Mouse (Mus musculus): ENCODE data around the gene Dimt1. TPM values are rescaled to one million over a fixed set of nuclear protein-coding genes. Genes with fewer than 3 reads are reported as not detected.
"Not testable (repeated sequence)": the region's sequence is repeated elsewhere in the genome, so short reads cannot be mapped to it uniquely, and the experiment has no call there.

The Dimt1 gene
- total and polyA plus RNA-seq, 2 experiments from 2014 or later: 14.4 to 29.9 TPM

- no peaks in the 10 kb centered on the region for H3K4me1 ChIP-seq (ENCODE audit: insufficient read depth, low read length)
- no peak overlapping the region for H3K27ac ChIP-seq
- no peaks in the 10 kb centered on the region for H3K27me3 ChIP-seq (ENCODE audit: insufficient read depth, low read length)
- no peak overlapping the region for H3K4me3 ChIP-seq (ENCODE audit: low read length)
- H3K36me3 ChIP-seq (ENCODE audit: insufficient read depth, low read length): peaks cover 41% of the 10 kb centered on the region
- DNase-seq (ENCODE audit: low spot score) (no peak), ATAC-seq (no peak)
- H3K9ac ChIP-seq (replicated peaks; ENCODE audit: low read length): no peak overlapping the region
- no peaks in the 10 kb centered on the region for H3K9me3 ChIP-seq (ENCODE audit: low read length)
- TF ChIP-seq CTCF (IDR thresholded peaks at IDR 0.05; ENCODE audit: low read depth): no peak
- no peak overlapping the region for H3K4me2 ChIP-seq (ENCODE audit: low read depth, low read length)
- 88% methylated on average over 3 of the region's 3 CpGs for WGBS
These were observed 11.4 kb downstream of the Dimt1 start for GRCm38 (mm10) chr13:106958286-106958685.

GRCm38 (mm10) chr13:106960557-106960956 is 13.6 kb downstream of the Dimt1 start:
- 86% methylated on average over 3 of the region's 3 CpGs for WGBS
- Histone ChIP-seq H3K4me3 (ENCODE audit: low read length) (no peak overlapping the region), H3K27me3 (ENCODE audit: insufficient read depth, low read length) (no peaks in the 10 kb centered on the region), H3K27ac (no peak overlapping the region), H3K4me1 (ENCODE audit: insufficient read depth, low read length) (no peaks in the 10 kb centered on the region), H3K9ac (replicated peaks; ENCODE audit: low read length) (no peak overlapping the region), H3K4me2 (ENCODE audit: low read depth, low read length) (no peak overlapping the region), H3K36me3 (ENCODE audit: insufficient read depth, low read length) (peaks cover 24% of the 10 kb centered on the region), H3K9me3 (ENCODE audit: low read length) (no peaks in the 10 kb centered on the region)
- ATAC-seq (no peak), DNase-seq (ENCODE audit: low spot score) (no peak)
- no peak for TF ChIP-seq CTCF (IDR thresholded peaks at IDR 0.05; ENCODE audit: low read depth)

GRCm38 (mm10) chr13:106961496-106961895 is 14.6 kb downstream of the Dimt1 start:
- no peak for ATAC-seq
- Histone ChIP-seq H3K27ac (no peak overlapping the region), H3K4me1 (ENCODE audit: insufficient read depth, low read length) (no peaks in the 10 kb centered on the region), H3K4me2 (ENCODE audit: low read depth, low read length) (no peak overlapping the region), H3K4me3 (ENCODE audit: low read length) (no peak overlapping the region), H3K9me3 (ENCODE audit: low read length) (no peaks in the 10 kb centered on the region), H3K27me3 (ENCODE audit: insufficient read depth, low read length) (no peaks in the 10 kb centered on the region), H3K36me3 (ENCODE audit: insufficient read depth, low read length) (peaks cover 18% of the 10 kb centered on the region), H3K9ac (replicated peaks; ENCODE audit: low read length) (no peak overlapping the region)
- TF ChIP-seq CTCF (IDR thresholded peaks at IDR 0.05; ENCODE audit: low read depth): no peak
- WGBS: 94% methylated on average over 4 of the region's 4 CpGs
- DNase-seq (ENCODE audit: low spot score): no peak

- Histone ChIP-seq H3K36me3 (ENCODE audit: insufficient read depth, low read length) (no peaks in the 10 kb centered on the region; the same call in 1 of the 2 replicates), H3K27ac (no peak overlapping the region), H3K4me1 (ENCODE audit: insufficient read depth, low read length) (no peaks in the 10 kb centered on the region), H3K9ac (replicated peaks; ENCODE audit: low read length) (no peak overlapping the region), H3K27me3 (ENCODE audit: insufficient read depth, low read length) (no peaks in the 10 kb centered on the region), H3K4me3 (ENCODE audit: low read length) (no peak overlapping the region), H3K4me2 (ENCODE audit: low read depth, low read length) (no peak overlapping the region), H3K9me3 (ENCODE audit: low read length) (no peaks in the 10 kb centered on the region)
- TF ChIP-seq CTCF (IDR thresholded peaks at IDR 0.05; ENCODE audit: low read depth): no peak
- 92% methylated on average over 2 of the region's 2 CpGs for WGBS
- ATAC-seq: no peak
- no peak for DNase-seq (ENCODE audit: low spot score)
These were observed 50.0 kb downstream of the Dimt1 start for GRCm38 (mm10) chr13:106996891-106997290.

GRCm38 (mm10) chr13:106997557-106997956 is 50.6 kb downstream of the Dimt1 start:
- not testable (repeated sequence) for H3K27ac ChIP-seq; H3K4me2 ChIP-seq (ENCODE audit: low read depth, low read length); H3K9me3 ChIP-seq (ENCODE audit: low read length); H3K4me3 ChIP-seq (ENCODE audit: low read length); H3K36me3 ChIP-seq (ENCODE audit: insufficient read depth, low read length); H3K4me1 ChIP-seq (ENCODE audit: insufficient read depth, low read length); H3K27me3 ChIP-seq (ENCODE audit: insufficient read depth, low read length); H3K9ac ChIP-seq (replicated peaks; ENCODE audit: low read length); ATAC-seq; DNase-seq (ENCODE audit: low spot score)
- 100% methylated on average over 3 of the region's 4 CpGs for WGBS

GRCm38 (mm10) chr13:106998026-106998425 is 51.1 kb downstream of the Dimt1 start:
- H3K9me3 ChIP-seq (ENCODE audit: low read length): no peaks in the 10 kb centered on the region
- no peaks in the 10 kb centered on the region for H3K4me1 ChIP-seq (ENCODE audit: insufficient read depth, low read length)
- no peak overlapping the region for H3K9ac ChIP-seq (replicated peaks; ENCODE audit: low read length)
- H3K4me3 ChIP-seq (ENCODE audit: low read length): no peak overlapping the region
- H3K27me3 ChIP-seq (ENCODE audit: insufficient read depth, low read length): no peaks in the 10 kb centered on the region
- H3K4me2 ChIP-seq (ENCODE audit: low read depth, low read length): no peak overlapping the region
- 80% methylated on average over 2 of the region's 2 CpGs for WGBS
- ATAC-seq: no peak
- no peak overlapping the region for H3K27ac ChIP-seq
- DNase-seq (ENCODE audit: low spot score): no peak
- H3K36me3 ChIP-seq (ENCODE audit: insufficient read depth, low read length): no peaks in the 10 kb centered on the region
- TF ChIP-seq CTCF (IDR thresholded peaks at IDR 0.05; ENCODE audit: low read depth): no peak

- ATAC-seq (no peak), DNase-seq (ENCODE audit: low spot score) (no peak)
- Histone ChIP-seq H3K36me3 (ENCODE audit: insufficient read depth, low read length) (no peaks in the 10 kb centered on the region), H3K4me2 (ENCODE audit: low read depth, low read length) (no peak overlapping the region), H3K4me1 (ENCODE audit: insufficient read depth, low read length) (no peaks in the 10 kb centered on the region), H3K27ac (no peak overlapping the region), H3K4me3 (ENCODE audit: low read length) (no peak overlapping the region), H3K9ac (replicated peaks; ENCODE audit: low read length) (no peak overlapping the region), H3K27me3 (ENCODE audit: insufficient read depth, low read length) (no peaks in the 10 kb centered on the region), H3K9me3 (ENCODE audit: low read length) (no peaks in the 10 kb centered on the region)
- no peak for TF ChIP-seq CTCF (IDR thresholded peaks at IDR 0.05; ENCODE audit: low read depth)
- 92% methylated on average over 5 of the region's 5 CpGs for WGBS
These were observed 51.7 kb downstream of the Dimt1 start for GRCm38 (mm10) chr13:106998671-106999070.
